Comparison of ENCODE assay signal across 10 mouse cellular contexts in genomic region chr9:106819201-106819600, GRCm38 (mm10). TPM values are rescaled to one million over a fixed set of nuclear protein-coding genes. Genes with fewer than 3 reads are reported as not detected.
DNase-seq lines count a peak whose midpoint lies in the region; ATAC-seq and TF ChIP-seq lines count a peak whose summit lies in the region.
"Had no signal": no experiment of that assay in that cellular context is flagged by ENCODE, and none has a peak within 500 bp of the region (broad histone marks: within the 10 kb centered on the region; RNA-seq: fewer than 3 reads in every experiment).

No protein-coding gene starts in this region.

- no peak overlapping the region for H3K4me2 ChIP-seq in kidney, embryonic 16.5 days (replicated peaks; ENCODE audit: low read depth, low read length)
- H3K4me2 ChIP-seq: embryonic facial prominence, embryonic 12.5 days; midbrain, embryonic 12.5 days had no signal

- DNase-seq in CD4-positive, CD25-positive, alpha-beta regulatory T cell, adult 2 months (ENCODE audit: low read depth, low spot score) = peak; percentile 42
- peak; percentile 17 for DNase-seq in kidney, adult 9 months
- DNase-seq in kidney, postnatal 10 days = peak; percentile 18
- no peak for DNase-seq in embryonic facial prominence, embryonic 10.5 days (ENCODE audit: low spot score)
- no peak for DNase-seq in gastrocnemius, postnatal 14 days

- intact Hi-C loops in gastrocnemius, postnatal 14 days (cut with DNase I; ENCODE audit: low total_unique reads) = loop anchor here (5.0 kb wide), 1 partner anchor 142 kb away; no protein-coding TSS in a partner anchor

- H3K27ac ChIP-seq in kidney, embryonic 16.5 days (ENCODE audit: low read length) = no peak overlapping the region
- no peak overlapping the region for H3K27ac ChIP-seq in ES-Bruce4 (ENCODE audit: insufficient read depth, low read length)
- H3K27ac ChIP-seq in embryonic facial prominence, embryonic 10.5 days (replicated peaks) = no peak overlapping the region
- H3K27ac ChIP-seq: embryonic facial prominence, embryonic 12.5 days; midbrain, embryonic 12.5 days had no signal

- H3K4me3 ChIP-seq in kidney, embryonic 16.5 days (ENCODE audit: low read length) = no peak overlapping the region
- H3K4me3 ChIP-seq in ES-Bruce4 (ENCODE audit: low read depth, low read length) = no peak overlapping the region
- no peak overlapping the region for H3K4me3 ChIP-seq in embryonic facial prominence, embryonic 10.5 days
- H3K4me3 ChIP-seq: embryonic facial prominence, embryonic 12.5 days; midbrain, embryonic 12.5 days had no signal

- H3K9me3 ChIP-seq in kidney, embryonic 16.5 days (ENCODE audit: low read length) = no peaks in the 10 kb centered on the region
- H3K9me3 ChIP-seq in ES-Bruce4 (replicated peaks; ENCODE audit: control insufficient read depth, insufficient read depth, low read length, poor library complexity, severe bottlenecking) = no peaks in the 10 kb centered on the region
- no peaks in the 10 kb centered on the region for H3K9me3 ChIP-seq in embryonic facial prominence, embryonic 10.5 days
- H3K9me3 ChIP-seq: embryonic facial prominence, embryonic 12.5 days; midbrain, embryonic 12.5 days had no signal

- 96% methylated on average over 1 of the region's 1 CpGs for WGBS in kidney, embryonic 16.5 days
- WGBS in embryonic facial prominence, embryonic 10.5 days = 84% methylated on average over 1 of the region's 1 CpGs

- no peak for TF ChIP-seq EP300 in ES-Bruce4 (IDR thresholded peaks at IDR 0.05; ENCODE audit: insufficient read depth, low read depth, low read length)

- no peak for TF ChIP-seq POLR2A in ES-Bruce4 (IDR thresholded peaks at IDR 0.05; ENCODE audit: insufficient read depth, low read length)

- peak; percentile 36 for TF ChIP-seq CTCF in ES-Bruce4 (IDR thresholded peaks at IDR 0.05; ENCODE audit: low read depth, low read length)

- no peaks in the 10 kb centered on the region for H3K36me3 ChIP-seq in kidney, embryonic 16.5 days (ENCODE audit: insufficient read depth, low read length)
- no peaks in the 10 kb centered on the region for H3K36me3 ChIP-seq in ES-Bruce4 (ENCODE audit: control insufficient read depth, insufficient read depth, low read length, poor library complexity, severe bottlenecking)
- H3K36me3 ChIP-seq in embryonic facial prominence, embryonic 10.5 days (replicated peaks) = peaks cover 3% of the 10 kb centered on the region; the same call in 1 of the 2 replicates
- H3K36me3 ChIP-seq: embryonic facial prominence, embryonic 12.5 days; midbrain, embryonic 12.5 days had no signal

- peaks cover 6% of the 10 kb centered on the region for H3K4me1 ChIP-seq in kidney, embryonic 16.5 days (ENCODE audit: insufficient read depth, low read length)
- no peaks in the 10 kb centered on the region for H3K4me1 ChIP-seq in ES-Bruce4 (ENCODE audit: control insufficient read depth, insufficient read depth, low read length)
- peaks cover 6% of the 10 kb centered on the region; the same call in 1 of the 2 replicates for H3K4me1 ChIP-seq in embryonic facial prominence, embryonic 10.5 days

- no peak overlapping the region for H3K9ac ChIP-seq in kidney, embryonic 16.5 days (replicated peaks; ENCODE audit: low read length)
- no peak overlapping the region for H3K9ac ChIP-seq in ES-Bruce4 (ENCODE audit: low read depth, poor library complexity, severe bottlenecking)
- H3K9ac ChIP-seq: embryonic facial prominence, embryonic 12.5 days; midbrain, embryonic 12.5 days had no signal

- no peak for ATAC-seq in CD4-positive, CD25-positive, alpha-beta regulatory T cell, adult 4 months
- no peak for ATAC-seq in kidney, embryonic 16.5 days (ENCODE audit: low FRiP score, low TSS enrichment)

- H3K27me3 ChIP-seq in kidney, embryonic 16.5 days (ENCODE audit: insufficient read depth, low read length) = no peaks in the 10 kb centered on the region
- no peaks in the 10 kb centered on the region for H3K27me3 ChIP-seq in ES-Bruce4 (ENCODE audit: control insufficient read depth, insufficient read depth, low read length, poor library complexity, severe bottlenecking)
- H3K27me3 ChIP-seq in embryonic facial prominence, embryonic 10.5 days (replicated peaks; ENCODE audit: low read depth, poor library complexity, severe bottlenecking) = no peaks in the 10 kb centered on the region
- H3K27me3 ChIP-seq: embryonic facial prominence, embryonic 12.5 days; midbrain, embryonic 12.5 days had no signal

RNA-seq across cellular contexts. Expression of gene Dcaf1, which starts 2.5 kb away (rescaled TPM):
- 10 to 100 TPM; 22.7 to 37.2 TPM for polyA plus RNA-seq in CD4-positive, CD25-positive, alpha-beta regulatory T cell, adult 4 months (2017; shearing (Covaris generic))
- 25.5 and 31.4 TPM in 2 replicates for polyA plus RNA-seq in kidney, embryonic 16.5 days (2015; fragmentation: Nextera tagmentation; extraction: Ambion mirVana)
- polyA plus RNA-seq in ES-Bruce4 (2011; ENCODE audit: insufficient read depth, insufficient read length, low read depth, missing spikeins) = 65.9 and 70.7 TPM in 2 replicates
- polyA plus RNA-seq in embryonic facial prominence, embryonic 10.5 days (2016; fragmentation: Nextera tagmentation; extraction: Ambion mirVana) = 30.7 and 34.8 TPM in 2 replicates
- 10 to 100 TPM; 11.2 to 12.2 TPM for total RNA-seq in gastrocnemius, postnatal 14 days (2021)

RNA-seq across cellular contexts. Expression of gene Rad54l2, which starts 30.2 kb away (rescaled TPM):
- 1 to 10 TPM; 2.6 to 3.5 TPM for polyA plus RNA-seq in CD4-positive, CD25-positive, alpha-beta regulatory T cell, adult 4 months (2017; shearing (Covaris generic))
- 6.7 and 7.2 TPM in 2 replicates for polyA plus RNA-seq in kidney, embryonic 16.5 days (2015; fragmentation: Nextera tagmentation; extraction: Ambion mirVana)
- polyA plus RNA-seq in ES-Bruce4 (2011; ENCODE audit: insufficient read depth, insufficient read length, low read depth, missing spikeins) = 34.6 and 38.8 TPM in 2 replicates
- 10.2 and 10.8 TPM in 2 replicates for polyA plus RNA-seq in embryonic facial prominence, embryonic 10.5 days (2016; fragmentation: Nextera tagmentation; extraction: Ambion mirVana)
- total RNA-seq in gastrocnemius, postnatal 14 days (2021) = 1 to 10 TPM; 6.6 to 7.1 TPM

Comparison
In these comparisons a context has a peak if more than half of its experiments do, and no peak if none do; other contexts are left out.
1. DNase-seq: peak in CD4-positive, CD25-positive, alpha-beta regulatory T cell, adult 2 months (single experiment), kidney, adult 9 months (single experiment) and kidney, postnatal 10 days (single experiment); none in embryonic facial prominence, embryonic 10.5 days (single experiment) and gastrocnemius, postnatal 14 days (single experiment).